Mouse (Mus musculus): ENCODE data around the gene Lpin2.

The Lpin2 gene

GRCm38 (mm10) chr17:71177336-71177735 lies 5.0 kb upstream of the Lpin2 start:
- DNase-seq: no peak

DNA sequence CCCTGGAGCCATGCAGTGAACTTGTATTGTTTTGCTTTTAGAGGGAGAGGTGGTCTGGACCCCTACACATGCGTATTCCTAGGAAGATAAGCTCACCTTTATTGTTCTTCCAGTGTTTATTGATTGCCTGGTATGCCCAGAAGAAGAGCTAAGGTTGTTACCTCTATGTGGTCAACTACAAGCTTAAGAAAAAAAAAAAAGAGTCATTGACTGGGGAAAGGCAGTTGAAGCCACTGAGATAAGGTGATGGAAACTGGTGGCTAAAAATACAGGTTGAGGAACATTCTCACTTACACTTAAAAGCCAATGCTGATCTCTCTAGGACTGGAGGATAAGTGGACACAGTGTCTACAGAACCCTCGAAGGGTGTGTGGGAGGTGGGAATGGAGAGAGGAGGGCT lies 4.4 kb upstream of the Lpin2 start:
- DNase-seq: no peak

DNA sequence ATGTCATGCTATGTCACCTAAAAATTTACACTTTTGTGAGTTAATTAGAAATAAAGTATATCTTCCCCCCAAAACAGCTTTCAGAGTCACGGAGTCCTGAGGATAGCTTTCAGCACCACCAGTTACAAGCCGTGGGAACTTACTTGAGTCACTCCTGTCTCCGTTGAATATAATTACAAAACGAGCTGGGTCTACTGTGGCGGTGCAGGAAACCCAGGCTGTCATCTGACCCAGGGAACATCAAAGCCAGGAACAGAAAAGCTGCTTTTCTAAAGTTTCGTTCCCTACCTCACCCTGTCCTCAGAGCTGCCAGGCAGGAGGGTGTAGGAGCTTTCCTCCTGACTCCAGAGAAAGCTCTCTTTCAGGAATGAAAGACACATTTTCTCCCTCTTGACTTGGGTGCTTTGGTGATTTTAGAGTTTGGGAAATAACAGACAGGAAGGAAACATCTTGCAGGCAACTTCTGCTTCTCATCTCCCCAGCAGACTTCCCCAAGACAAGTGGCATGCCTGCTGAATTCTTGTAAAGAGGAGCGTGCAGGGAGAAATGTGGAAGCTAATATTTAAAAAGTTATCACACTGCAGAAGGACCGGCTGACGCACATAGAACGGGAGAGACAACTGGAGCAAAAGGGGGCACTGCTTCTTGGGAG lies 3.7 kb upstream of the Lpin2 start:
- no peak for DNase-seq

- DNase-seq: no peak
These were observed 2.6 kb upstream of the Lpin2 start for GRCm38 (mm10) chr17:71179551-71180309.

GRCm38 (mm10) chr17:71180601-71181000 lies 1.8 kb upstream of the Lpin2 start:
- no peak for DNase-seq

- peak; percentile 88 to 94 for DNase-seq
These were observed 704 bp downstream of the Lpin2 start for GRCm38 (mm10) chr17:71182871-71183656.

- DNase-seq: no peak
These were observed 1.4 kb downstream of the Lpin2 start for GRCm38 (mm10) chr17:71183657-71184261.

DNA sequence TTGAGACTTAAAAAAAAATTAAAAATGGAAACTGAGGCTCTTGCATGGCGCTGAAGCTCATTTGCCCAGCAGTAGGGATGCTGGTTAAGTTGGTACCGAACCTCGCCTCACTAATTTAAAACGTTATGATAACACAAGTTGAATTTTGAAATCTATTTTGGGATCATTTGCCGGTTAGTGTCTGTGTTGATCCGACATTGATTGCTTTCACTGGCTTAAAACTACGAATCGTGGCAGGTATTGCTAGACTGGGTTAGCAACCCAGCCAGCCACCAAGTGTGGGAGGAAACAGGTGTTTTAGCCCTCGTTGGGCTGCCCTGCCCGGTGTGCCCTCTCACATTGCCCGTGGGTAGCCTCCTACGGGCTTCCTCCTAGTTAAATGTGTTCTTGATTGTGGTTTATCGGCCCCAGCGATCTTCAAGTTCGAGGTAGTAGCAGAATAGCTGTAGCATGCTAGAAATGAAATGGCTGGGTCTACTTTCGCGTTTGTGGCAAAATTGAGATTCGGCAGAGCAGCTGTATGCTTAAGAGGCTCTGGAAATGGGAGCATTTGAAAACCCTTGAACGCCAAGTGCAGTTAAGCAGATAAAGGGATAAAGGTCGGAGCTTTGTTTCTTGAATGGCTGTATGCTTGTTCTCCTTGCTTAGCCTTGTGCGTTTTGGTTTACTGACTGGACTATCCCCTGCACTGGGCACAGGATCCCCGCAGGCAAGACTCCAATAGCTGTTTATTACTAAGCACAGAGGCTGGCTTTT lies 2.2 kb downstream of the Lpin2 start:
- DNase-seq: peak; percentile 47 to 60

GRCm38 (mm10) chr17:71185368-71185767 lies 3.0 kb downstream of the Lpin2 start:
- DNase-seq: no peak

DNA sequence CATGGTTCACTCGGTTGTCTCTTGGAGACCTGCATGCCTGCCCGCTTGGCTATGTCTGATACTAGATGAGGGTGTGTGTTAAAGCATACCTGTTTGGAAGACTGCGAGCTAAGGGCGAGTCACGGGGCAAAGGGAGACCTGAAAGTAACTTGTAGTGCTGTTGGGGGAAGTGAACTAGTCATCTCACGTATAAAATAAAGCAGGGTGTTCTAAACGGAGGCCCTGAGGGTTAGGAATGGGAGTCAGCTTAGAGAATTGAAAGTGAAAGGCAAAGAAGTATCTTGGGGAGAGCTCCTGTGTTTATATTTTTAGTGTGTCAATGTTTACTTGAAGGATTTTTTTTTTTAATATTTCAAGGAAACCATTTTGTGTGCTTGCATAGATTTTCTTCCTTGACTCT lies 8.2 kb downstream of the Lpin2 start:
- DNase-seq: no peak

DNA sequence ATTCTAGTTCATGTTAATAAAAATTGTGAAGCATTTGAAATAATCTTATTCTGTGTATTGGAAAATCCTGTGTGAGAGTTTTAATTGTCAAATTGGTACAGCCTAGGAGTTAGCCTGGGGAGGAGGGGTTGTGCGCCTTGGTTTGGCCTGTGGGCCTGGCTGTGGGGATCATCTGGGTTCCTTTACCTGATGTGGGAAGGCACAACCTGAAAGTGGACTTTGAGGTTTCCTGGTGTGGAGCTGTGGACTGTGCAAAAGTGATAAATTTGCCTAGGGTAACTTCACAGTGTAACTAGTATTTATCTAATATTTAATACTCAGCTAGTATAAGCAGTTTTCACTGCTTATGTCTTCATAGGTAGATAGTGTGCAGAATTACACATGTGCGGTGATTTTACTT lies 8.7 kb downstream of the Lpin2 start:
- no peak for DNase-seq

DNA sequence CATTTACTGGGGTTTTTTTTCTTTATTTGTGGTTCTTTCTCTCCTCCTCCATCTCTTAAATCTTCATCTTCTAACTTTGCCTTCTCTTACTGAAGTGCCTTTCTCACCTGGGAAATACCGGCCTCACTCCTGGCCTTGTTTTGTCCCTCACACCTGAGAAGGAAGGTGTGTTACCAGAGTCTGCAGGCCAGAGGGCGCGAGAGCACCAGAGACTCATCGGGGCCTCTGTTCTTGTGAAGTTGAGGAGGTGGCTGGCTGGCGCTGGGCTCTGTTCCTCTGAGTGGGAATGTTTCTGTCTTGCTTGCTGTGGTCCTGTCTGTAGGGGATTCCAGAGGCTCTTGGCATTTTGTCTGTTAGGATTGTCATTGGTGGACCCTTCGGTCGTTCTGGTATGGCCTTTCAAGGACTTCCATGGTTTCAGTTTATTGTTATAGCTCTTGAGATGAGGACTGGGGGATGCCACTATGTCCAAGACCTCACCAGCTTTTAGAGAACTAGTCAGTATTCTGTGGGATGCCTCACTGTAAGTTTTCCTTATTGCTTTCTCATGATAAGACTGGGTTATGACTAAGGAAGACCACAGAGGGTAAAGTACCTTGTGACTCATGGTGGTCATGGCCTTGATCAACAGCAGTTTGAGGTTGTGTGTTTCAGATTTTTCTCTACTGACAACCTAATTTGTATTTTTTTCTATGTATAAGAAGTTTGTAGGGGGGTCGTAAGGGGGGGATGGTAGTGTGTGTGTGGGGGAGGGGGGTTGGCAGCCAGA lies 9.5 kb downstream of the Lpin2 start:
- DNase-seq: no peak

GRCm38 (mm10) chr17:71193019-71193418 lies 10.7 kb downstream of the Lpin2 start:
- no peak for DNase-seq

DNA sequence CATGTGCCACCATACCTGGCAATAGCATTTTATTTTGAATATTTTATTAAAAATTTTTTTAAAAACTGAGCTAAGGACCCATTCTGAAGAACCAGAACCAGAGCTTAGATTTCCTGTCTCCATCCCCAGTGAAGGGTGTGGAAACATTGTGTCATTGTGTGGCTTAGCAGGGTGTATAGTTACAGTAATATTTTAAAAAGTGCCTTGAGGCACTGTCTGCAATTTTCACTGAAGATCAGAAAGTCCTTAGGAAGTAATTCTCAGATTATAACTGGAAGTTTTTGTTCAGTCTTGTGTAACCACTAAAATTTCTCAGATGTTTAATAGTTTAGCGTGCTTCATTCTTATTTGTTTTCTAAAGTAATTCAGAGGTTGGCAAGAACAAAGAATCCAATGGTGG lies 11.1 kb downstream of the Lpin2 start:
- DNase-seq: no peak

DNA sequence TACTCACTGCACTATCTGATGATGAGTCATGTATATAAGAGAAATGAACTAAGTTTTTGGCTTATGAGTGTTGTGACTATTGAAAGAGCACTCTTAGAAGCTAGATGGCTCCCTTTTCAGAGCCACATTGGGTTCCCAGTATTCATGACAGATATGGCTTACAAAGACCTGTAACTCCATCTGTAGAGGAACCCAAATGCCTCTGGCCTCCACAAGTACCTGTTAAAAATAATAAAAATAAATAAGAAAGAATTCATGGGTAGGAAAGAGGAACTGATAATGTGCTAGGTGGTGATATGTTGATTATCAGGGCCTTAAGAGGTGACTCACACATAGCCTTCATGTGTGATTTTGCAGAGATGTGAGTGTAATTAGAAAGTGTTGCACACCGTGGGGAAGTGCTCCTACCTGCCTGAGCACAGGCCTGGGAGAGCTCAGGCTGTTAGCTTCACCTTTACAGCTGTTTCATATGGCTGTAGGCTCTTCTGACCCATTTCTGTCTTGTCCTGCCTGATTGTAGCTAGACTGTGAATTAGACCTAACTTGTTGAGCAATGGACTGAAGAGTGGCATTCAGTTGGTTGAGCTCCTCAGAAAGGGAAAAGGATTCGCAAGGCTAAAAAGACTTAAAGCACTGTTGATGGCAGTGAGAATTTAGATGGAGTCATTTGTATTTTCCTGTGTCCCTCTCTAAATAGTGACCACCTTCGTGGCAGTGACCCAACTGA lies 12.7 kb downstream of the Lpin2 start:
- DNase-seq: no peak

- DNase-seq: peak in 1 of 2 experiments; percentile 36
These were observed 13.5 kb downstream of the Lpin2 start for GRCm38 (mm10) chr17:71195633-71196391.

GRCm38 (mm10) chr17:71196415-71196814 lies 14.1 kb downstream of the Lpin2 start:
- DNase-seq: no peak

- no peak for DNase-seq
These were observed 17.0 kb downstream of the Lpin2 start for GRCm38 (mm10) chr17:71199346-71199745.

GRCm38 (mm10) chr17:71202136-71202535 lies 19.8 kb downstream of the Lpin2 start:
- no peak for DNase-seq

Data from spleen, adult 18-20 months (tissue).